Mouse (Mus musculus): ENCODE data around the gene Rnf207. TPM values are rescaled to one million over a fixed set of nuclear protein-coding genes. Genes with fewer than 3 reads are reported as not detected.

Gene Rnf207
- total RNA-seq, 1 experiment from 2014 or later: not detected

- no peak for ATAC-seq (replicated peaks; ENCODE audit: insufficient number of reproducible peaks, low FRiP score, low TSS enrichment, poor library complexity, severe bottlenecking)
These were observed 20.0 kb downstream of the Rnf207 start for GRCm38 (mm10) chr4:152298836-152299235.

GRCm38 (mm10) chr4:152296874-152297861 lies 21.6 kb downstream of the Rnf207 start, which contains the start of gene Icmt:
Icmt (plus strand) TSS chr4:152297227.
- ATAC-seq (replicated peaks; ENCODE audit: insufficient number of reproducible peaks, low FRiP score, low TSS enrichment, poor library complexity, severe bottlenecking): peak; percentile 76

- no peak for ATAC-seq (replicated peaks; ENCODE audit: insufficient number of reproducible peaks, low FRiP score, low TSS enrichment, poor library complexity, severe bottlenecking)
These were observed 22.4 kb downstream of the Rnf207 start for GRCm38 (mm10) chr4:152296371-152296770.

GRCm38 (mm10) chr4:152295916-152296315 lies 22.9 kb downstream of the Rnf207 start:
- no peak for ATAC-seq (replicated peaks; ENCODE audit: insufficient number of reproducible peaks, low FRiP score, low TSS enrichment, poor library complexity, severe bottlenecking)

- no peak for ATAC-seq (replicated peaks; ENCODE audit: insufficient number of reproducible peaks, low FRiP score, low TSS enrichment, poor library complexity, severe bottlenecking)
These were observed 24.4 kb downstream of the Rnf207 start for GRCm38 (mm10) chr4:152294188-152294929.

GRCm38 (mm10) chr4:152292102-152292765 lies 26.6 kb downstream of the Rnf207 start:
- no peak for ATAC-seq (replicated peaks; ENCODE audit: insufficient number of reproducible peaks, low FRiP score, low TSS enrichment, poor library complexity, severe bottlenecking)

- no peak for ATAC-seq (replicated peaks; ENCODE audit: insufficient number of reproducible peaks, low FRiP score, low TSS enrichment, poor library complexity, severe bottlenecking)
These were observed 27.2 kb downstream of the Rnf207 start, which contains the start of gene Hes3 for GRCm38 (mm10) chr4:152291562-152291961. Hes3 (minus strand) TSS chr4:152291662.

- no peak for ATAC-seq (replicated peaks; ENCODE audit: insufficient number of reproducible peaks, low FRiP score, low TSS enrichment, poor library complexity, severe bottlenecking)
These were observed 27.8 kb downstream of the Rnf207 start for GRCm38 (mm10) chr4:152290991-152291390.

- ATAC-seq (replicated peaks; ENCODE audit: insufficient number of reproducible peaks, low FRiP score, low TSS enrichment, poor library complexity, severe bottlenecking): no peak
These were observed 28.4 kb downstream of the Rnf207 start for GRCm38 (mm10) chr4:152290385-152290784.

- no peak for ATAC-seq (replicated peaks; ENCODE audit: insufficient number of reproducible peaks, low FRiP score, low TSS enrichment, poor library complexity, severe bottlenecking)
These were observed 30.3 kb downstream of the Rnf207 start for GRCm38 (mm10) chr4:152288398-152288945.

GRCm38 (mm10) chr4:152287317-152288120 lies 31.3 kb downstream of the Rnf207 start:
- ATAC-seq (replicated peaks; ENCODE audit: insufficient number of reproducible peaks, low FRiP score, low TSS enrichment, poor library complexity, severe bottlenecking): no peak

GRCm38 (mm10) chr4:152286887-152287286 lies 31.9 kb downstream of the Rnf207 start:
- ATAC-seq (replicated peaks; ENCODE audit: insufficient number of reproducible peaks, low FRiP score, low TSS enrichment, poor library complexity, severe bottlenecking): no peak

GRCm38 (mm10) chr4:152286183-152286582 lies 32.6 kb downstream of the Rnf207 start:
- ATAC-seq (replicated peaks; ENCODE audit: insufficient number of reproducible peaks, low FRiP score, low TSS enrichment, poor library complexity, severe bottlenecking): no peak

- ATAC-seq (replicated peaks; ENCODE audit: insufficient number of reproducible peaks, low FRiP score, low TSS enrichment, poor library complexity, severe bottlenecking): no peak
These were observed 33.3 kb downstream of the Rnf207 start for GRCm38 (mm10) chr4:152285505-152285904.

GRCm38 (mm10) chr4:152283186-152283950 lies 35.4 kb downstream of the Rnf207 start:
- ATAC-seq (replicated peaks; ENCODE audit: insufficient number of reproducible peaks, low FRiP score, low TSS enrichment, poor library complexity, severe bottlenecking): peak; percentile 44; the same call in 1 of the 2 replicates

- ATAC-seq (replicated peaks; ENCODE audit: insufficient number of reproducible peaks, low FRiP score, low TSS enrichment, poor library complexity, severe bottlenecking): no peak
These were observed 36.1 kb downstream of the Rnf207 start for GRCm38 (mm10) chr4:152282721-152283120.

- no peak for ATAC-seq (replicated peaks; ENCODE audit: insufficient number of reproducible peaks, low FRiP score, low TSS enrichment, poor library complexity, severe bottlenecking)
These were observed 37.2 kb downstream of the Rnf207 start for GRCm38 (mm10) chr4:152281601-152282000.
